23 mouse cellular contexts compared by ENCODE assay signal in the genomic region with DNA sequence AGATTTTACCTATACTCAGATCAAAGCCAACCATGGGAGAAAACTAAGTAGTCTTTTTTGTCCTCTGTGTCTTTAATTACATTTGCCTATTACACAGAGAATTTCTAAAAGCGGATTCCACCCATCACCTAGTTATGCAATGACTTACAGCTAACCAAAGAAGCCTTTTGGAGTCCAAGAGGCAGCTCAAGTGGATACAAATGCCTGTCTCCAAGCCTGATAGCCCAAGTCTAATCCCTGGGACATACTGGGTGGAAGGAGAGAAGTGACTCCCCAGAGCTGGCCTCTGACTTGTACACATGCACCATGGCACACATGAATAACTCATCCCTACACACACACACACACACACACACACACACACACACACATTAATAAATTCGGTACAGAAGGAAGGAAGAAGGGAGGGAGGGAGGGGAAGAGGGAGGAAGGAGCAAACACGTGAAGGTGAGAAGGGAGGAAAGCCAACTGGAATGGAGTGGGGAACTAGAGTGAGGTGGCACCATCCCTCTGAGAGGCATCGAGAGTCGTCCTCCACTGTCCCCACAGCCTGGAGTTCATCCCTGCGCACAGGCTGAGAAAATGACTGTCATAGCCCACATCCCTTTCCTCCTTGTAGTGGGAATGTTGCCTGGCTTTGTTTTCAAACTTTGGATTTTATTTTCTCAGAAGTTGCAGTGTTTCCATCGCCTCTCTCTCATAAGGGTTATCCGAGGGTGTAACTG. TPM values are rescaled to one million over a fixed set of nuclear protein-coding genes. Genes with fewer than 3 reads are reported as not detected.
"Had no signal": no experiment of that assay in that cellular context is flagged by ENCODE, and none has a peak within 500 bp of the region (broad histone marks: within the 10 kb centered on the region; RNA-seq: fewer than 3 reads in every experiment).

No protein-coding gene starts in this region.

- ATAC-seq: liver, postnatal 0 days; lung, postnatal 0 days; midbrain, embryonic 13.5 days; midbrain, embryonic 15.5 days had no signal

- DNase-seq: liver, postnatal 0 days; lung, adult 2 months; lung, postnatal 14 days; lung, postnatal 36 days; right cerebral cortex, postnatal 14 days; thymus, adult 2 months; thymus, postnatal 25 days; thymus, postnatal 4 days had no signal

- H3K27me3 ChIP-seq: lung, embryonic 15.5 days; midbrain, embryonic 13.5 days; midbrain, embryonic 15.5 days; neural tube, embryonic 12.5 days; stomach, embryonic 15.5 days had no signal

- H3K4me2 ChIP-seq: lung, embryonic 15.5 days; midbrain, embryonic 11.5 days; midbrain, embryonic 13.5 days; midbrain, embryonic 15.5 days; neural tube, embryonic 12.5 days; stomach, embryonic 15.5 days had no signal

- H3K4me1 ChIP-seq: lung, embryonic 15.5 days; midbrain, embryonic 13.5 days; midbrain, embryonic 15.5 days; neural tube, embryonic 12.5 days; stomach, embryonic 15.5 days had no signal

- H3K9me3 ChIP-seq: lung, embryonic 15.5 days; midbrain, embryonic 13.5 days; midbrain, embryonic 15.5 days; neural tube, embryonic 12.5 days; stomach, embryonic 15.5 days had no signal

- H3K36me3 ChIP-seq: lung, embryonic 15.5 days; midbrain, embryonic 13.5 days; midbrain, embryonic 15.5 days; neural tube, embryonic 12.5 days; stomach, embryonic 15.5 days had no signal

- H3K27ac ChIP-seq: lung, embryonic 15.5 days; macrophage; midbrain, embryonic 13.5 days; midbrain, embryonic 15.5 days; neural tube, embryonic 12.5 days; stomach, embryonic 15.5 days; stomach, postnatal 0 days had no signal

- H3K9ac ChIP-seq: liver, postnatal 0 days; lung, embryonic 15.5 days; midbrain, embryonic 13.5 days; midbrain, embryonic 15.5 days; neural tube, embryonic 12.5 days; stomach, embryonic 15.5 days had no signal

- H3K4me3 ChIP-seq: lung, embryonic 15.5 days; midbrain, embryonic 13.5 days; midbrain, embryonic 15.5 days; neural tube, embryonic 12.5 days; stomach, embryonic 15.5 days had no signal

RNA-seq across cellular contexts. Expression of a gene that starts 22.8 kb away (rescaled TPM):
- total RNA-seq: megakaryocyte progenitor cell, adult 5-6 weeks; monocyte, adult 5-6 weeks; neutrophil, adult 5-6 weeks had no signal
- polyA plus RNA-seq: liver, postnatal 0 days; lung, adult 2 months; lung, postnatal 0 days; macrophage; spleen, adult 2 months; stomach, postnatal 0 days; testis, adult 2 months; thymus, adult 2 months; urinary bladder, adult 2 months had no signal
